Mouse (Mus musculus) hindbrain, postnatal 0 days (tissue): ENCODE measurements around the gene Gm20388. TPM values are rescaled to one million over a fixed set of nuclear protein-coding genes. Genes with fewer than 3 reads are reported as not detected.

Experiments
- ATAC-seq: fragments of 200-750 bp; cut with Nextera tagmentation; 2 replicates; pipeline ENCODE4 v1.8.0; 2017; ENCODE audit warnings: mild to moderate bottlenecking, moderate TSS enrichment, moderate library complexity
- DNase-seq: peaks from one replicate; pipeline ENCODE4 v3.0.0-alpha.2; 2015; ENCODE audit warnings: low spot score
- H3K27ac ChIP-seq: fragments of 300-500 bp; sonication (generic); 2 replicates; pipeline ENCODE4 v1.5.1; 2014; ENCODE audit warnings: mild to moderate bottlenecking
- H3K27me3 ChIP-seq: fragments of 300-500 bp; sonication (generic); 2 replicates; pipeline ENCODE4 v1.6.1; 2014; ENCODE audit warnings: low read length, mixed read lengths; ENCODE audit not compliant: insufficient read depth
- H3K36me3 ChIP-seq: fragments of 300-500 bp; sonication (generic); 2 replicates; pipeline ENCODE4 v1.6.1; 2014; ENCODE audit warnings: low read length, mixed read lengths; ENCODE audit not compliant: insufficient read depth
- H3K4me1 ChIP-seq: fragments of 300-500 bp; sonication (generic); 2 replicates; pipeline ENCODE4 v1.6.1; 2014; ENCODE audit warnings: antibody characterized with exemption, low read length, mixed read lengths; ENCODE audit not compliant: insufficient read depth
- H3K4me2 ChIP-seq: fragments of 300-500 bp; sonication (generic); 2 replicates; pipeline ENCODE4 v1.6.1; 2014; ENCODE audit warnings: low read depth, mild to moderate bottlenecking, low read length, moderate library complexity, mixed read lengths
- H3K4me3 ChIP-seq: fragments of 300-500 bp; sonication (generic); 2 replicates; pipeline ENCODE4 v1.5.1; 2014; ENCODE audit warnings: low read length
- H3K9ac ChIP-seq: fragments of 300-500 bp; sonication (generic); replicated peaks from 2 replicates; pipeline ENCODE4 v1.6.1; 2014; ENCODE audit warnings: mild to moderate bottlenecking, low read length, moderate library complexity, mixed read lengths
- H3K9me3 ChIP-seq: fragments of 300-500 bp; sonication (generic); 2 replicates; pipeline ENCODE4 v1.6.1; 2016; ENCODE audit warnings: low read length, mixed read lengths
- CTCF ChIP-seq: IDR thresholded peaks from 2 replicates; pipeline ENCODE4 v1.5.1; 2016; ENCODE audit warnings: antibody characterized with exemption, control low read depth, low read depth
- WGBS: fragments of 180-500 bp; shearing (Covaris S2); extraction: QIAGEN DNeasy Blood & Tissue Kit; methylation state at CpG from one replicate; pipeline ENCODE4 v1.1.7; 2014; 5-methylcytosine and 5-hydroxymethylcytosine counted together
- polyA plus RNA-seq: library from polyadenylated mRNA; unstranded; fragments of >200 nt; fragmentation: Nextera tagmentation; extraction: Ambion mirVana; gene quantifications from 2 replicates; pipeline ENCODE4 v1.2.1, GENCODE M21; 2015
- total RNA-seq: library from RNA; depleted of rRNA; stranded (reverse); fragments of >200 nt; gene quantifications from 2 replicates; pipeline ENCODE4 v1.2.3, GENCODE M21; 2014

Gene Gm20388
- total and polyA plus RNA-seq, 2 experiments from 2014 or later = 71.3 TPM; not detected in 1

DNA sequence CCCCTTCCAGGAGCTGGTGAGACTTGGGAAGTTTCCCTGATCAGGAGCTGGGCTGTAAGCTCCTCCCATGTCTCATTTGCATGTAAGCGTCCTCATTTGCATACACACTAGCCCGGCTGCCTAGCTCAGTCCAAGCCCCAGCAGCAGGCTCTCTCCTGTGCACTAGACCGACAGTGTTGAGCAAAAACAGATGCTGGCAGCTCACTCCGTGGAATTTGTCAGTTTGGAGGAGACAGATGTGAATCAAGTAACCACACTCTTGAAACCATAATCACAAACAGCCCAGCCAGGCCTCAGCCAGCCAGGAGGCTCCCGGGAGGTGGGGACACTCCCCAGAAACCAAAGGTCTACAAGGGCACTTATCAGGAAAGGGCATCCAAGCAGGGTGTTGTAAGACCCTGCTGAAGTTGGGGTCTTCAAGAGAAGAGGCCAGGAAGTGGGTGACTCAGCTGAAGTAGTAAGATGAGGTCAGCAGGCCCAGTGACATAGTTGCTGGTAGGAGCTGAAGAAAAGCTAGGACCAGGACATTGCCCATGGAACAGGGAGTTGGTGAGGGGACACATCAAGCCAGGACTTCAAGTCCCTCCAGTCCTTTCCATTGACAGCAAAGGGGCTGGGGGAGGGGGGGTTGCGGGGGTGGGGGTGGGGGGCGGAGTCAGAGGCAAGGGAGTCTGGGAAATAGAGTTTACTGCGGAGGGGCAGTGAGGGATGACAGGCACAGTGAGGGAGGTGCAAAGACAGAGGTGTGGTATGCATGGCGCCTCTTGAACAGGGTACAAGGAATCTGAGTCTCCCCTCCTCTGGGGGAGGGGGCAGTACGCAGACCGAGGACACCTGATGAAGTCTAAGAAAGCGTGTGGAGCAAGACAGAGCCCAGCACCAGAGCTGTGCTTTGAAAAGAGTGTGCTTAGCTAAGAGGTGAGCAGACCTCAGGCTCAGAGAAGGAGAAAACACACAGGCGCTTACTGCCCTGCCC is 306.5 kb downstream of the Gm20388 start:
- WGBS = 29% methylated on average over 13 of the region's 13 CpGs
- Histone ChIP-seq H3K4me2 (0 out of 2 replicates have a peak overlapping the region, but pooled peaks have one; percentile 1), H3K4me3 (no peak overlapping the region), H3K27me3 (no peaks in the 10 kb centered on the region), H3K36me3 (no peaks in the 10 kb centered on the region), H3K27ac (no peak overlapping the region), H3K4me1 (peaks cover 12% of the 10 kb centered on the region), H3K9me3 (no peaks in the 10 kb centered on the region), H3K9ac (no peak overlapping the region)
- DNase-seq (peak; percentile 75), ATAC-seq (peak; percentile 62)
- no peak for TF ChIP-seq CTCF

DNA sequence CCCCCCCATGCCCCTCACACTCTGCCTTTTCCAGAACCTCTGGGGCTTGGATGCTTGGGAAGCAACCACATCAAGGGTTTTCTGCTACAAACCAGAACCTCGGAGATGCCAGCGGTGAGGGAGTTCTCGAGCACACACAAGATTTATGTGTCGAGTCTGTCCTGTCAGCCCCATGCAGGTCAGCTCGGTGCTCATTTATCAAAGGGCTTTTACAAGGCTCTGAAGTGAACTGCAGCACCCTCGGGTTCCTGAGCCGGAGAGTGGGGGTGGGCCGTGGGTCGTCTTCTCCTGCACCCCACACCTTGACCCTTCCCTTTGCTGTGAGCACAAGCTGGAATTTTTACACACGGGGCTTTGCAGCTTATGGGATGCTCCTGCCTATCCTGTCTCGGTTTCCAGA is 311.9 kb downstream of the Gm20388 start:
- no peak overlapping the region for H3K9ac ChIP-seq
- 56% methylated on average over 11 of the region's 11 CpGs for WGBS
- no peak overlapping the region for H3K4me3 ChIP-seq
- TF ChIP-seq CTCF = no peak
- no peaks in the 10 kb centered on the region for H3K9me3 ChIP-seq
- ATAC-seq (no peak), DNase-seq (no peak)
- H3K27ac ChIP-seq = no peak overlapping the region
- no peaks in the 10 kb centered on the region for H3K27me3 ChIP-seq
- no peaks in the 10 kb centered on the region for H3K4me1 ChIP-seq
- H3K4me2 ChIP-seq = no peak overlapping the region
- no peaks in the 10 kb centered on the region for H3K36me3 ChIP-seq

DNA sequence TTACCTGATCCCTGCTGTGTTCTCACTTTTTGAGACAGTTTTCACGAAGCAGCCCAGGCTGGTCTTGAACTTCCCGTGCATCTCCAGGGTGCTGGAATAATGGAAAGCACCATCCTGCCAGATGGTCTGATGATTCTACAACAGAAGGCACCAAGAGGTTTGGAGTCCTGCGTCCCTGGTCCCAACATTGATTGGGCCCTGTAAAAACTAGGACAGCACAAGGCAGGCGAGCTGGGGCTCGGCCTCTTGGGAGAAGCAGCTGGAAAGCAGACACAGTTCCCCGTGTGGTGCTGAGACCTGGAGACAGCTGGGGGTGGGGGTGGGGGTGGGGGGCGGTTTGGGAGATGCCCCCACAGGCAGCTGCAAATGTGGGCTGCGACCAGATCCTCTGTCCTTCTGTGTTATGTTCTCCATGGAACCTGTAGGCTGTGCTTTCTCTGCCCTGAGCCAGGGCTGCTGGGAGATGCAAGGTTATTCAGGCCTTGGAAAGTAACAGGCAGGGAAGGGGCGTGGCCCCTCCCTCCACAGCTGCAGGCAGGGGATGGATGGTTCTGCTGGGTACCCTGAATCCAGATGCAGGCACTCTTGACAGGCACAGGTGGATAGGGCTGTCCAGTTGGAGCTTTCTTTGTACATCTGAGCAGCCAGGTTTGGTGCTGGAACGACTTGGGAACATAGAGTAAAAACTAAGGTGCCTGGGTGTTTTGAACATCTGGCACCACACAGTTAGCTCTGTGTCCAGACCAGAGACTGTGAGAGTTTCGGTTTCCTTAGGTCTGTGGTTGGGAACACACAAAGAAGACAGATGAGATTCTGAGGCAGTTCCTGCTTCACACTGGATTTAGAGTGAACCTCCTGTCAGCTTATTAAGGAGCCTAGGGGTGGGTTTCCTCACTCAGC is 314.1 kb downstream of the Gm20388 start:
- no peak for ATAC-seq

DNA sequence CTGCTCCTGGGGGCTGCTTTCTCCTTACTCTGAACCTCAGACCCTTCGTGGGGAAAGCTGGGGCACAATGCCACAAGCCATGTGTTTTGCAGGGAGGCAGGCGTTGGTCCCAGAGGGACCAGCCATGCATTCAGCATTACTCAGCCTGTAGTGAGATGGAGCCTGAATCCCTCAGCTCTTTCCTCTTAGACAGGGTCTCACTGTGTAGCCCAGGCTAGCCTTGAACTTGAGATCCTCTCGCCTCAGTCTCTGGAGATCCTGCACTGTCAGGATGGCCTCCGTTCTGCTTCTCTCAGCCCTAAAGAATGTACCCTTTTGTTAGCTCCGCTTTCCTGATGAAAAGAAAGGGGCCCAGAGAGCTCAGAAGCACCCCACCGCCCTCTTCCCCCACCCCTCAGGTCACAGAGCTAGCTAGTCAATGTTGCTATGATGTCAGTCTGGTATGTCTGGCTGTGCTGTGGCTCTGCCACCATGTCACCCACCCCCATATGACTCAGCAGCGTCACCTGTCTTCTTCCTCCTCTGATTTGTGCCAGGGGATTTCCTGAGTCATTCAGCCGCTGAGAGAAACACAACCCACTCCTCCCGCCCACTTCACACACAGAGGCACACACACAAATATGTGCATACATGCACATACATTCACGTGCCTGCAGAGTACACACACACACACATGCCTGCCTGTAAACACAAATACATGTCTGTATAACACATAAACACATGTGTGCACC is 314.9 kb downstream of the Gm20388 start:
- ATAC-seq (no peak), DNase-seq (no peak)
- 31% methylated on average over 10 of the region's 10 CpGs for WGBS
- no peak overlapping the region for H3K4me3 ChIP-seq
- peaks cover 13% of the 10 kb centered on the region; the same call in 1 of the 2 replicates for H3K4me1 ChIP-seq
- peak; percentile 16; the same call in 1 of the 2 replicates for TF ChIP-seq CTCF
- no peak overlapping the region for H3K27ac ChIP-seq
- H3K27me3 ChIP-seq = no peaks in the 10 kb centered on the region
- H3K9ac ChIP-seq = no peak overlapping the region
- no peak overlapping the region for H3K4me2 ChIP-seq
- H3K9me3 ChIP-seq = no peaks in the 10 kb centered on the region
- no peaks in the 10 kb centered on the region for H3K36me3 ChIP-seq

More for the DNA sequence above, 314.1 kb downstream of the Gm20388 start:
- Histone ChIP-seq H3K4me3 (no peak overlapping the region), H3K27ac (no peak overlapping the region), H3K4me2 (no peak overlapping the region), H3K36me3 (no peaks in the 10 kb centered on the region), H3K9me3 (no peaks in the 10 kb centered on the region), H3K4me1 (peaks cover 6% of the 10 kb centered on the region; the same call in 1 of the 2 replicates), H3K9ac (no peak overlapping the region), H3K27me3 (no peaks in the 10 kb centered on the region)
- DNase-seq = no peak
- 50% methylated on average over 11 of the region's 11 CpGs for WGBS
- no peak for TF ChIP-seq CTCF

DNA sequence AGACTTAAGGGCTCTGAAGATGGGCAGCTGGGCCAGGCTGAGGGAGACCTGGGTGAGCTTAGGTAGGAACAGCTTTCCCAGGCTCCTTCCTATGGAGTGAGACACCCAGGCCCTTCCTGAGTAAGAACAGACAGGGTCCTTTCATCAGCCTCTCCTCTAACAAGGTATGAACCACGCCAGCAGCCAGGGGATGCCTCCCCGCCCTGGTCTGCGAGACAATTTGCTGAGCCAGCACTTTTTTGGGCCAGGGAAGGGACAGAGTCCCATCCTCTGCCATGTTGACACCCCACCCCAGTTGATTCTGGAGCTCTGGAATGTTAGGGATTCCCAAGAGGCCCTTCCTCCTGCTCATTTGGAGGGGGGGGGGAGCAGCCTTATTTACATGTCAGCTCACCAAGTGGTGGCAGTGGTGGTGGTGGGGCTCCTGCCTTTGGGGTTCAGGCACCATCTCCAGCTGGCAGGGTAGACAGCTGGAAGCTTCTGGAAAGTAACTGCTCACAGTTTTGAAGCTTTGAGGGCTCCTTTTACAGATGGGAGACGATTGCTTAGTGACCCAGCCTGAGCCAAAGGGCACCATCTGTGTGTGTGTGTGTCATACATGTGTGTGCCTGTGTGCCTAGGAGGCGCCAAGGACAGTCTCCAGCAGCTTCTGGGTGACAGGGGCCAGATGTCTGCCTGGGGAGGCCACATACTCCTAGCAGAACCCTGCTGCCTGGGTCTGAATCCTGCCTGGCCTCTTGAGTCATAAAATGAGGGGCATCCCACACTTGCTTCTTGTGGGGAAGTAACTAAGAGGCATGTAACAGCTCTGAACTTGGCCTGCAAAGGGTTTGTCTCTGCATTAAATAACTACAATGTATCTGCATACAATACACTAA is 316.3 kb downstream of the Gm20388 start:
- ATAC-seq = no peak
- DNase-seq = no peak
- Histone ChIP-seq H3K4me1 (peaks cover 22% of the 10 kb centered on the region; the same call in 1 of the 2 replicates), H3K4me2 (no peak overlapping the region), H3K27me3 (no peaks in the 10 kb centered on the region), H3K36me3 (no peaks in the 10 kb centered on the region), H3K4me3 (no peak overlapping the region), H3K9ac (no peak overlapping the region), H3K27ac (no peak overlapping the region), H3K9me3 (no peaks in the 10 kb centered on the region)
- TF ChIP-seq CTCF = no peak
- WGBS = 57% methylated on average over 5 of the region's 5 CpGs
